Mouse (Mus musculus) frontal cortex, postnatal 10 days (tissue): Measurements from ENCODE around the gene Ccp110.
A peak's percentile ranks its signal among the peaks of the same experiment; 100 is the strongest.

ENCODE experiments used
- DNase-seq, 2 experiments: peaks; one replicate each; pipeline ENCODE4 v3.0.0; 2022; ENCODE audit warnings: low spot score in 2 of 2, mixed read lengths in 1 of 2

The Ccp110 gene

DNA sequence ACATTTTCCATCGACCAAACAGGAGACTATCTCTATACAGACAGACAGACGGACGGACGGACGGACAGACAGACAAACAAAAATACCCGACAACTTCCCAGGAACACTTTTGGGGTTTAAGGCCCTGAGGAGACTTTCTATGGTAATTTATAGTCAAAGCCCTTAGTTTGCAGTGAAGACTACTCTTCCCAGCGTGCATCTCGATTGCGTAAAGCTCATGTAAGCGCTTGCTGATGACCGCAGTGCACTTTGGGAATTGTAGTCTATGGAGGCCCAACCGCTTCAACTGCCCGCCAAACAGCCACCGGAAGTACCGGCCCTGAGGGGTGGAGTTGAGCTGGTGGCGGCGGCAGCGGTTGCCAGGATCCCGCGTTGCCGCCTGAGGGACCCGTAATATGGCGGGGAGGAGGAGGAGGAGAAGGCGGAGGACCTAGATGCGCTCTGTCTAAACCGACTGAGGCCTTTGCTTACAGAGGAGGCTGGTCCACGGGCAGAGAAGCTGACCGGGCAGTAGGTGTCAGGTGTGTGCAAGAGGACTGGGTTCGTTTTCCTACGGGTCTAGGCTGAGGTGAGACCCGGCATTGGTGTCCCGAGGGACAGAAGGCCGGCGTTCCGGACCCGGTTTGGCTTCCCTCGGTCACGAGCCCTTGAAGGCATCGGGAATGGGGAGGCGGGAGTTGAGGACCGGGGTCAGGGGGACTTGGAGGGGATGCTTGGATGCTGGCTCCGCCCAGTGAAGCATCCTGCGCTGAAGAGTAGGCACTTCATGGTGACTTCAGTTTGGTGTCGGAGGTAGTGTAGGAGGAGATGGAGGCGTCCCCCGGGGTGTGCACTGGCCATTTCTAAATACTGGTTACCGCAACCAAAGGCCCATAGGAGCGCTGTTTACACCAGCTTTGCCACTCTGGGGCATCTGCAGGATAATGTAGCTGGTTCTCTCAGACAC is at the start of gene Ccp110:
TSS of gene Ccp110 (plus strand) at position 325 of the 946 bp plus-strand sequence.
- DNase-seq = peak; percentile 91 to 94

DNA sequence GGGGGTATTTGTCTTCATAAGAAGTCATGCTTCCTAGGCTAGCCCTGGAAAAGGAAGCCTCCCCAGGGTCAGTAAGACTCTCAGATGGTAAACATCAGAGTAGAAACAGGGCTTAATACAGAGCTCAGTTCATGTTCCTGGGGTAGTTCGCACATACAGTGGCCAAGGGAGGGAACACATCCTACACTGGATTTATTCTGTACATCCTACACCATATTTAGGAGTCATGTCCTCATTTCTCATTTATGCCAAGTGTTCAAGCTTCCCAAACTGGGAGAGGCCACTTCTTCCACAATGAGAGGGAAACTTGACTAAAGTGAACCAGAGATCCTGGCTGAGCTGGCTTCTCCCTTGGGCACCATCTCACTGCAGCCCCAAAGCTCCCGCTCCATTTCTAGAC is 44.6 kb upstream of the Ccp110 start:
- no peak for DNase-seq

DNA sequence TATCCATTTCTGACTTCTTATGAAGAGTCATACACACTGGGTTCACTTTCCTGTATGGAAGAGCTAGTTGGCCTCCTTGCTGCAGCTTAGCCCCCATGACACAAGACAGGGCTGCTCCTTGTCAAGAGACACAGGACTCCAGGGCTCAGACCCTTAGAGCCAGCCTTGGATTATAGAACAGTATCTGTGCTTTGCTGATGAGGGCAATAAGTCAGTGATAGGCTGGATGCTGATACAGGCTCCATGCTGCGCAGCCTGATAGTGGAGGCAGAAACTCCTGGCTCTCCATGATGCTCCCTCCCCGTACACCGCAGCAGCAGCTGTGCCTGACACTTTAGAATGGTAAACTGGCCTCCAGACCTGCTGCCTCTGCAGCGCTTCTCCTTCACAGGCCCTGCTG is 42.2 kb upstream of the Ccp110 start:
- DNase-seq = no peak

DNA sequence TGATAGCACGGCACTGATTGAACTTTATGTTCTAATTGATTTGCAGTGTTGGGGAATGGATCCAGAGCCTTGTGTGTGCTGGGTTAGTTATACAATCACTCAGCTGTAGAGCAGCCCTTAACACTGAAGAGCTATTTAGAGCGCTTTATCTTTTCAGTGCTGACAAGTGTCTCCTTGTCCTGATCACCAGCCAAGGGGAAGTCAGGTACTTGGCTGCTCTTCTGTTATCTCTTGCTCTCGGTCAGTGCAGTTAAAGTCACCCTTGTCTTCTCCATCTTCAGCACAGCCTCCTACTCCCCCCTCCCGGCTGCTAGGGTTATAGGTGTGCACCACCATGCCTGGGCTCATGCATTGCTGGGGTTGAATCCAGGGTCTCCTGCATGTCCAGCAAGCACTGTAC is 35.5 kb upstream of the Ccp110 start:
- DNase-seq = no peak

DNA sequence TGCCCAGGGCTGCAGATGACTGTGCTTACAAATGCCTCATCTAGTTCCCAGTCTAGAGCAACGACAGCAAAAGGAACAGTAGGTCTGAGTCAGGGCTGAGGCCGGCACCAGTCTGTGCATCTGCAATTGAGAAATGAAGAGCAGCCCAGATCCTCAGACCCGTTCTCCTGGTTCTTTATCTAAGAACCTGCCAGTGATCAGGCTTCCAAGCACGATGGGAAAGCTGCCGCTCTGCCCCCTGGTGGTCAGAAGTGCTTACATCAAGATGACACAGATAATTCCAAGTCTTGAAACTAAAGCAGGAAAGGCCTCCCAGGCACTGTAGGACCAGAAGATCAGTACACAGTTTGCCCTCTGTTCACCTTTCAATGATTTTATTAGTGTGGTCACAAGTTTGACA is 24.2 kb upstream of the Ccp110 start:
- DNase-seq = peak; percentile 75 to 80

DNA sequence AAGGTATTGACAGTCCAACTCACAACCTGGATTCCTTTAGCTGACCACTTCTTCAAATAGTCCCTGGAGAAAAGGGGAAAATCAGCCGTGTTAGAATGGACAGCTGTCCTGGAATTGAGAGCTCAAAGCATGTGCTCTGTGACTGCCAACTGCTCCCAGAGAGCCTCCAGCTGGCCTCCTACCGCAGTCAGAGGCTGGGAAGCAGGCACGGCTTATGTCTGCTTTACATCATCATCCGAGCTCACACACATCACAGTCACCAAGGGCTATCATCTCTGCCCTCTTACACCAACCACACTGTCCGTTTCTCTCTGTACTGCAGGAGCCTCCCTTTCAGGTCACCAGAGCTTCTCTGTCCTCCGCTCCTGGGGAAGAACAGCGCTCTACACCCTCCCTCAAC is 23.3 kb upstream of the Ccp110 start:
- no peak for DNase-seq

DNA sequence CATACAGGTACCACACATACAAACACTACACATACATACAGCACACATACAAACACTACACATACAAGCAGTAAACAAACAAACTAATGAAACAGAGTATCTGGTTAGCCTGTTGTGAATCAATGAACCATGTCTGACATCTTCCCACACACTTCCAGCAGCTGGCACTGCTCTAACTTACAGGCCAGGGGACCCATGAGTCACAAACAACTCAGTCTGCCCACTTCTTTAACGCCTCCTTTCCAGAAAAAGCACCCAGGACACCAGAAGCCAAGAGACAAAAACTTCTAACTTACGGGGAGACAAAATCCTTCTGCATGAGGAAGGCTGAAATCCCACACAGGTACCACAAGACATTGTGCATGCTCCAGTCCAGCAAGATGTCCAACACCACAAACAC is 21.1 kb upstream of the Ccp110 start:
- DNase-seq = no peak

DNA sequence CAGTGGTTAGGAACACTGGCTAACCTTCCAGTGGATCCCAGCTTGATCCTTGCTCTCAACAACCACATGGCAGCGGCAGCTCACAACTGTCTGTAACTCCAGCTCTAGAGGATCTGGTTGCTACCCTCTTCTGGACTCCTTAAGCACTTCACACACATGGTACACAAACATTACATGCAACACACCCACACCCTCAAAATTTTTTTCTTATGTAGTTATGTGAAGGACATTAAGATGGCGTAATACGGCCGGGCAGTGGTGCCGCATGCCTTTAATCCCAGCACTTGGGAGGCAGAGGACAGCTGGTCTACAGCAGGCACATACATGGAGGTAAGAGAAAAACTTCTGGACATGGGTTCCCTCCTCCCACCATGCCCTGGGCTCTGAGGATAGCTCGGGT is 16.2 kb upstream of the Ccp110 start:
- no peak for DNase-seq

DNA sequence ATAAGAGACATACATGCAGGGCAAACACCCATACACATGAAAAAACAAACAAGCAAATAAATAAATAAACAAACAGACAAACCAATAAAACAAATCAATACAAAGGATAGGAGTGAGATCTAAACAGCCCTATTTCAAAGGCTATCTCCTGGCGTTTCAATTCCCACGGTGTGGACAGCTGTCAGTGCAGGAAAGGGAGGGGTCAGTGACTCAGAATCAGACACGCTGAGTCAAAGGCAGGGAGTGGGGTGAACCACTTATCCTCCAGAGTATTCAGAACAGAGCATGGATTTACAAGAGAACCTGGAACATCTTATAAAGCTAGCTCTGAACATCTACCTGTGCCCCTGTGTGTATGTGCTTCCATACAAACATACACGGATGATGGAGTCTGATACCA is 15.2 kb upstream of the Ccp110 start:
- no peak for DNase-seq

DNA sequence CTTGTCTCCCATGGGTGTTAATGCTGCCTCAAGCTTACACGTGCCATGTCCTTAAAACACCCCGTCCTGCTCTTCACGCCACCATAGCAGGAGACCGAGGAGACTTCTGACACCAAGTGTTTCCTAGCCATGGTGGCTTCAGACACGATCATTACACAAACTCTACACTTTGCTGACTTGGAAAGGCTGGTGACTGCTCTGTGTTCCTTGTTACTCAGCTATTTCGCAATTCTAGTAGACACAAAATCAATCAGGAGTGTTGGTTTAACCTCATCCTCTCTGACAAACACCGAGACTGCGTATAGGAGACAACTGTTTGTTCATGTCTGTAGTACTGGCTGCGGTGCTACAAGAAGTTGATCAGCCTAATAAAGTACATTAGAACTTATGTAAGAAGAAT is 13.5 kb upstream of the Ccp110 start:
- no peak for DNase-seq

DNA sequence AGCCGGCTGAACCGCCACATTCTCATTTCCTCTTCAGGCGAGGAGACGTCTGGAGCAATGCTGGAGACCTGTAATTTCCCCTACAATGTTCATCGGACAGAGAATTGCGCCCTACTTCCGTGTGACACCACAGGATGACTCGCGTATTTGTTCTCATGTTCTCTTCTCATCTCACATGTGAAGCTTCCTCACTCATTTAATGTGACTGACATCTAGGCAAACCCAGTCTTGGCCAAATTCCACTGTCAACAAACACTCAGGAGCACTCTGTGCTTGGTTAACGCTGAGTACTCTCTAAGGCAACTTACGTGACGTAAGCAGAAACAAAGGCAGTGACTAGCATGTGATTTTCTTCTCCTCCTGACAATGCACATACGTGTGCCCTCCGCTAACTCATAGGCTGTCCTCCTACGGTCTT is 9.2 kb upstream of the Ccp110 start:
- no peak for DNase-seq

DNA sequence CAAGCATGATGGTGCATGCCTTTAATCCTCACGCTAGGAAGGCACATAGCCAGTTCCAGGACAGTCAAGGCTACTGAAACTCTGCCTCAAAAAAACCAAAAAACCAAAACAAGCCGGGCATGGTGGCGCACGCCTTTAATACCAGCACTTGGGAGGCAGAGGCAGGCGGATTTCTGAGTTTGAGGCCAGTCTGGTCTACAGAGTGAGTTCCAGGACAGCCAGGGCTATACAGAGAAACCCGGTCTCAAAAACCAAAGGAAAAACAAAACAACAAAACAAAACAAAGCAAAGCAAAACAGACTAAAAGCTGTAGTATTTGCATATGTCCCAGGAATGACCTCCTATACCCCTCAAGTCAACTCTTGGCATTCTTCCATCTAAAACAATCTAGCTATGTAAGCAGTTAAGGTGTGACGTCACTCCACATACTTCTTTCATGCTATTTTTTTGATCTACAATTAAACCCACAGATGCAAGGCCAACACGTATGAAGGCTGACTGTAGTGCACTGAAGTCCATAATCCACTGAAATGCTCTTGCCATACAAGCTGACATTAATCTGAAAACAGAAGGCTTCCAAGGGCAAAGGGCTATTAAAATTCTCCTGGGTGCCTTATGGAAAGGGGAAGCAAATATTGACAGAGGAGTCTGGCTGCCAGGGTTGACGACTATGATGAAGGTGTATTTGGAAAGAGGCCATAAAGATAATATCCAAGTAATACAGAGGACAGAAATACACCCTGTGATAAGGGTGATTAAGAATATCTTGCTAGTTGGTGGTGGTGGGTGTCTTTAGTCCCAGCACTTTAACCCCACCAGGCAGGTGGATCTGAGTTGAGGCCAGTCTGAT is 8.1 kb upstream of the Ccp110 start:
- no peak for DNase-seq

DNA sequence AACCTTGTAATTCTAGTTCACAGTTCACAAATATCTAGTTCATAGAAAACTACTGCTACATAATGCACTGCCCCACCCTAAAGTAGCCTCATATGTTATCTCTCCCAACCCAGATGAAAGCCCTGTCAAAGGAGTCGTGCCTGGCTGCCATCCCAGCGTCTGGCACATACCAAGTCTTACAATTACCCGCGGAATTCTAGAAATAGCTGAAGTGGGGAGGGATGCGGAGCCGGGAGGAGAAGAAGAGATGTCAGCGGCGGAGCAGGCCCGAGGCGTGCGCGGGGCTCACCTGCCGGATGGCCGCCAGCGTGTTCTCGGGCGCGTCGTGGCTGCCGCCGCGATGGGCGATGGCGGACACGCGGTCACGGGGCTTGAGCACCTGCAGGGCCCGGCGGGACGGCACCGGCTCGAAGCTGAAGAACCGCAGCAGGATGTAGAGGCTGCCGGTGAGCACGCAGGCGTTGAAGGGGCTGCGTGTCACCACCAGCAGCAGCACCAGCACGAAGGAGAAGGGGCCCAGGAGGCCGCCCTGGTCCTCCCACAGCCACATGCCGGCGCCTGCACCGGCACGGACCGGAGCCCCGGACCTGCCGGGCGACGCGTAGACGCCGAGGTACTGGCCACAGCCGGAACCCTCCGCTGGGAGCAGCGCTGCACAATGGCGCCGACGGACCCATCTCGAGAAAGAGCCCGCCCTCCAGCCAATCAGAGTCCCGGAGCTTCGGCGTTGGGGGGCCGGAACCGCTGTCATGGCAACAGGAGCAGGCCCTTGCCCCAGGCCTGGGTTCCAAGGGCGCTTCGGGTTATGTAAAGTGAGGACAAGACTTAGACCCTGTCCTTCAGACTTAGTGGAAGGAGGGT is 7.0 kb upstream of the Ccp110 start, which contains the start of gene Gde1:
TSS of gene Gde1 (minus strand) at position 678 of the 861 bp plus-strand sequence.
- peak; percentile 89 to 91 for DNase-seq

DNA sequence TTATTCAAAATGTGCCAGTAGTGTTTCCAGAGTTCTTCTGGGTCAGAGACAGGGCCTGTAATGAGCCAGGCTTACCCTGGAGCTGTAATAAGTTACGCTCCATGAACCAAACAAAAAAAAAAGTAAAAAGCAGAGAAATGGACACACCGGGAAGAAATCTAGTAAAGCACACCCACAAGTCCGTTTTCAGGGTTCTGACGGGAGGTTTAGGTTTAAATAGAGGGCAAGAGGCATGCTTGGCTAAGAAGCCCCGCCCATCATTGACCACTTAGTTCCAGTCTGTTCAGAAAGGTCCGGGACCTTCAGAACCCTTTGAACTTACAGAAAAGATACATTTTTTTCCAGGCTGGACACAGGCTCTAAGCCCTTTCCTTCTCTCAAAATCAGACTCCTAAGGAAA is 6.3 kb upstream of the Ccp110 start:
- no peak for DNase-seq

DNA sequence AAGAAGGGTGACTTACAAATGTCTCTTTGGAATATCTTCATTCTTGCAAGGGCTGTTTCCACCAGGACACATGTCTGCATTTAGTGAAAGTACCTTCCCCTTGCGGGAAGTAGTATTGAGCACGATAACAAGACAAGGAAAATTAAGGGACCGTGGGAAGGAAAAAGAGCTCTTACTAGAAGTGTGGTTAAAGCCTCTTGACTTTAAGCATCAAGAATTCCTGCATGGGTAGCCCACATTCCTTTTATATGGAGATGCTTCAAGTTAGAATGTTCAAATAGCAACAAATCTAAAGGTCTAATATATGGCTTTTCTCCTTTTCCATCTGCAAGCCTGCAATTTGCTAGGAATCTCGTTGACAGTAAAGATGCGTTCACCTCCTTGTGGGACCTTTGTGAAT is 5.9 kb upstream of the Ccp110 start:
- no peak for DNase-seq

DNA sequence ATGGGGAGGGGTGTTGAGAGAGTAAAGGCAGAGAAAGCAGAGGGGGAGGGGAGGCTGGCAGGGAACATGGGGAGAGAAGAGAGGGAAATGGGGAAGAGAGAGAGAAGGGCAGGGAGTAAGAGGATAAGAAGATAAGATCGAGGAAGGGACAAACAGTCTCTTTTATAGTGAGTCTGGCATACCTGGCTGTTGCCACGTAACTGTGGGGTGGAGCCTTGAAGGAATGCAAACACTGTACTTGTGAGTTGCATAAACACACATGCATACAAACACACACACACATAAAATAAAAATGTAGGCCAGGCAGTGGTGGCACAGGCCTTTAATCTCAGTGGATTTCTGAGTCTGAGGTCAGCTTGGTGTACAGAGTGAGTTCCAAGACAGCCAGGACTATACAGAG is 5.1 kb upstream of the Ccp110 start:
- DNase-seq = no peak

DNA sequence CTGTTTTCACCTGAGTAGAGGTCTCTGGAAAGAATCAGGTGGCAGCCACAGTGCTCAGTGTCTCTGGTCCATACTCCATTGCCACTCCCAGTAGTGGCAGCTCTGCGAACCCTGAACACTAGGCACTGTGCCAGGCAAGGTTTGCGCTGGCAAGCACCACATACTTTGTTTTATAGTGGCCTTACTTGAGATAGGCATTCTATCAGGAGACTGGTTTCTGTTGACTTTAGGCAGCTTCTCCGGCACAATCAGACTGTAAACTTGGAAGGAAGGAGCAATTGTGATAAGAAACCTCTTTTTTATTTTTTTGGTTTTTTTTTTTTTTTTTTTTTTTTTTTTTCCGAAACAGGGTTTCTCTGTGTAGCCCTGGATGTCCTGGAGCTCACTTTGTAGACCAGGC is 4.3 kb upstream of the Ccp110 start:
- no peak for DNase-seq

DNA sequence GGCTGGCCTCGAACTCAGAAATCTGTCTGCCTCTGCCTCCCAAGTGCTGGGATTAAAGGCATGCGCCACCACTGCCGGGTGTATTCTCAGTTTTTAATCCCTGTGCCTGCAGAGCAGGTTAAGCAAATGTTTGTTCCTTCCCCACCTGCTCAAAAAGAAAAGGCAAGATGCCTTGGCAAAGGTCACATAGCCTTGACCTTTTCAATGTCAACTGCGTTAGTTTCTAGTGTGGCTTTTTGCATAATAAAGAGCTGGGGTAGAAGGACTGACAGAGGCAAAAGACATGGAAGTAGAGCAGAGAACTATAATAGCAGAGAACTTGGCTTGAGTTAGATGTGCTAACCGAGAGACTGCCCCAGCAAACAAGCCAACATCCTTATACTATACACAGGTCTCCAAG is 1.6 kb upstream of the Ccp110 start:
- no peak for DNase-seq

DNA sequence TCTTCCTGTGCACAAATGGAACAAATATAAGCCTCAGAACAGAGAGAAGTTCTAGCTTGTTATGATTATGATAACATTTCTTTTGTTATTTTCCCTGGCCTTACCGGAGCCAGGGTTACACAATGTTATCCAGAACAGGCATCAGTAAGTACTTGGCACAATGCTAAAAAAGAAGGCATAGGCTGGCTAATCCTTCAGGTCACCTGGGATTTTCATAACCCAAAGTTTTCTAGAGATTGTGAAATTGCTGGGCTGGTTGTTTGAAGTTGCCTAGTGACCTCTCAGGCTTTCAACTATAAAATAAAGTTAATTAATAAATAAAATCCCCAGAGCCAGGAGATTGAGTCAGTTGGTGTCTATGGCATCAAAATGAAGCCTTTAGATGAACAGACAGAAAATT is 2.5 kb downstream of the Ccp110 start:
- DNase-seq = no peak

DNA sequence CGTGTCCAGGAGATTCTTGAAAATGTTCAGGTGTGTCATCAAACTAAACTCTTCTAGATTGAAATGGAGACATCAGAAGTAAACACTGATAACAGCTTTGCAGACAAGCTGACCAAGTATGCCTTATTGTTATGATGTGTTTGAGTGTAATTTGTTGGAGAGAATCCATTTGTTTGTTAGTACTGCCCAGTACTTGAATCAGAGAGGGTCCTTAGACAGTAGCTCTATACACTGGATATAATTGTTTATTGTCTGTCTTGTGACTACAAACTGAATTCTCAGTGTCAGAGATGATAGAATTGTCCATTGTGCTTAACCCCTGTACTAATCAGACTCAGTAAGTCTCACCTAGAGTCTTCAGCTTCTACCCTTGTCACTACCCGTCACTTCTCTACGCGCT is 5.7 kb downstream of the Ccp110 start:
- DNase-seq = no peak

DNA sequence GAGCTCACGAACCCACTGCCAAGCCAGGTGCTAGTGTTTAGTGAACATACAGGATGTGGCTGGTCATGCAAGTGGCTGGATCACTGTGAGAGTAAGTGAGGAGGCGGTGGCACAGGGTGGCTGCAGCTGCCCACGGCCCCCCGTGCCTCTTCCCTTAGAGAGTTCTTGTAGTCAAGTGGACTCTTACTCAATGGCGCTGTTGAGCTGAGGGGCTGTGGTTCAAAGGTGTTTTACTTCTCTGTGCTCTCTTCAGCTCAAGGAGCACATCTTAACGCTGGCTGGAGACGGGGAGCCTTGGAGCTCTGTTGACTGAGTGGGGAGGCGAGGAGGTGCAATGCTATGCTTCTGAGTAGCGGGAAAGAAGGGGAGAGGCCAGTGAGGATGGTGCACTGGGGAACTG is 11.6 kb downstream of the Ccp110 start:
- no peak for DNase-seq

DNA sequence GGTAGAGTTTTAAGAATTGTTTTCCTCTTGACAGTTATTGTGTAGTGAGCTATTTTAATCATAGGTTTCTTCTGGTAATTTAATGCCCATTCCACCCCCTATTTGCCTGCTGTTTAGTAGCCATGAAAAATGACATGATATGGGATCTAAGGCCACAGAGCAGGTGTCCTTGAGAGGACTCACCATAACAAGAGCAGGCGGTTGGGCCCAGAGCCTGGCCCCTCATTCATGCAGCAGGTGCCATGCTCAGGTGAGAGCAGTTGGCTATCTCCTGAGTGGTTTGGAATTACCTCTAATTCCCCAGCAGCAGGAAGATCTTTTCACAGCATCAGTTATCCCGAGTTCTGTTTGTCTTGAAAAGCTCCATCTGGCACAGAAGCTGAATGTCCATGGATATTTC is 13.1 kb downstream of the Ccp110 start:
- DNase-seq = no peak
